ENCODE assay signal across 10 mouse cellular contexts in the genomic region with DNA sequence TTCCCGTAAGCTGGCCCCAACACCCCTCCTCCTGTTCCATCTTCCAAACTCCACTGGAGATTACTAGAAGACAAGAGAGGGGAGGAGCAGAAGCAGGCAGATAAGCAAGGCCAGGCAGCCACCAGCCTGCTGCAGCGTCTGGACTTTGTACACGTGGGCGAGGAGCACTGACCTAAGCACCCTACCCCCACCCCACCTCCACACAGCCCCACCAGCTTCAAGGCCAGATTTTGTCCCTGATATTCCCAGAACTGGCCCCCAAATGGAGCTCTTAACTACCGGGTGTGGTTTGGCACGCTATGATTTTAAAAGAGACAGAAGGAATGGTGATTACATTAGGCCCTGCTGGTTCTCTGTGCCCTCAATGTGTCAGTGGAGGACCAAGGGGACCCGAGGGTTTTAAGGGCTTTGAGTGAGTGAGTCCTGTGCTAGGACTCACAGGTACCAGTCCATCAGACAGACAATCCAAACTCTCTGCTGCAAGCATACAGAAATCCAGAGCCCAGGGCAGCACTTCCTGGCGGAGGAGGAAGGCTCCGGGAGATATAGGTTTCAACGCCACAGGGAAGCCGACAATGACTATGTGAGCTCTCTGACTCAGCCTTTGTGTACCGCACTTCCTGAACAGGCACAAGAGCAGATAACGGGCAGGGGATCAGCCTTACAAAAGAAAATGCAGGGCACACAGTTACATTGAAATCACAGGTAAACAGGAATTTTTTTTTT.
DNase-seq lines count a peak whose midpoint lies in the region; ATAC-seq and TF ChIP-seq lines count a peak whose summit lies in the region.
"Had no signal": no experiment of that assay in that cellular context is flagged by ENCODE, and none has a peak within 500 bp of the region (broad histone marks: within the 10 kb centered on the region; RNA-seq: fewer than 3 reads in every experiment).

No protein-coding gene starts in this region.

- H3K36me3 ChIP-seq in limb, embryonic 10.5 days = no peaks in the 10 kb centered on the region
- no peaks in the 10 kb centered on the region for H3K36me3 ChIP-seq in stomach, postnatal 0 days (ENCODE audit: control insufficient read depth, insufficient read depth, low read length)

- 64% methylated on average over 13 of the region's 13 CpGs for WGBS in limb, embryonic 10.5 days
- WGBS in stomach, postnatal 0 days = 29% methylated on average over 13 of the region's 13 CpGs

- peak; percentile 90 for ATAC-seq in common myeloid progenitor, adult 5-6 weeks (replicated peaks; ENCODE audit: low read depth, poor library complexity, severe bottlenecking)
- peak; percentile 81 for ATAC-seq in stomach, postnatal 0 days (ENCODE audit: low FRiP score, low TSS enrichment)

- no peak for TF ChIP-seq CTCF in stomach, postnatal 0 days (IDR thresholded peaks at IDR 0.05; ENCODE audit: low read depth)

- H3K27ac ChIP-seq in limb, embryonic 10.5 days = 0 out of 2 replicates have a peak overlapping the region, but pooled peaks have one; percentile 12
- peak overlapping the region; percentile 67 for H3K27ac ChIP-seq in stomach, postnatal 0 days (replicated peaks)

- peak; percentile 69 for DNase-seq in ovary, adult 18-20 months (ENCODE audit: low spot score)
- no peak for DNase-seq in ovary, postnatal 14 days (ENCODE audit: low spot score)
- DNase-seq in limb, embryonic 10.5 days (ENCODE audit: low spot score) = no peak
- peak; percentile 54 for DNase-seq in stomach, postnatal 0 days (ENCODE audit: low spot score)
- no peak for DNase-seq in urinary bladder, postnatal 25 days (ENCODE audit: low spot score)
- DNase-seq in thymus, postnatal 4 days = no peak
- DNase-seq: layer of hippocampus, postnatal 36 days; midbrain, embryonic 14.5 days; thymus, postnatal 36 days had no signal

- no peaks in the 10 kb centered on the region for H3K9me3 ChIP-seq in limb, embryonic 10.5 days (replicated peaks)
- H3K9me3 ChIP-seq in stomach, postnatal 0 days (ENCODE audit: control insufficient read depth, low read length) = no peaks in the 10 kb centered on the region

- no peak overlapping the region for H3K4me3 ChIP-seq in limb, embryonic 10.5 days
- no peak overlapping the region for H3K4me3 ChIP-seq in stomach, postnatal 0 days (ENCODE audit: low read depth, low read length)

- peaks cover 8% of the 10 kb centered on the region for H3K27me3 ChIP-seq in limb, embryonic 10.5 days (ENCODE audit: low read depth, poor library complexity, severe bottlenecking)
- H3K27me3 ChIP-seq in stomach, postnatal 0 days (ENCODE audit: control insufficient read depth, insufficient read depth, low read length) = no peaks in the 10 kb centered on the region

- no peaks in the 10 kb centered on the region for H3K4me1 ChIP-seq in limb, embryonic 10.5 days
- H3K4me1 ChIP-seq in stomach, postnatal 0 days (replicated peaks; ENCODE audit: control insufficient read depth, insufficient read depth) = peaks cover 5% of the 10 kb centered on the region; the same call in 1 of the 2 replicates

- peak overlapping the region; percentile 23; the same call in 1 of the 2 replicates for H3K9ac ChIP-seq in stomach, postnatal 0 days (ENCODE audit: low read length)

- TF ChIP-seq EP300 in stomach, postnatal 0 days (optimal IDR thresholded peaks at IDR 0.05) = no peak

- H3K4me2 ChIP-seq in stomach, postnatal 0 days (replicated peaks; ENCODE audit: low read depth) = no peak overlapping the region

Comparison
In these comparisons a context has a peak if more than half of its experiments do, and no peak if none do; other contexts are left out.
1. DNase-seq: peak in ovary, adult 18-20 months (single experiment) and stomach, postnatal 0 days (single experiment); none in ovary, postnatal 14 days (single experiment), limb, embryonic 10.5 days (single experiment), urinary bladder, postnatal 25 days (single experiment) and thymus, postnatal 4 days (single experiment).